Mouse (Mus musculus): Measurements from ENCODE around the gene Gng10. TPM values are rescaled to one million over a fixed set of nuclear protein-coding genes. Genes with fewer than 3 reads are reported as not detected.

Gng10 gene
- total RNA-seq (2023): 35.5 TPM

GRCm38 (mm10) chr4:59034918-59035785 lies at the start of gene Gng10:
Gng10 (plus strand) TSS chr4:59035088.

DNA sequence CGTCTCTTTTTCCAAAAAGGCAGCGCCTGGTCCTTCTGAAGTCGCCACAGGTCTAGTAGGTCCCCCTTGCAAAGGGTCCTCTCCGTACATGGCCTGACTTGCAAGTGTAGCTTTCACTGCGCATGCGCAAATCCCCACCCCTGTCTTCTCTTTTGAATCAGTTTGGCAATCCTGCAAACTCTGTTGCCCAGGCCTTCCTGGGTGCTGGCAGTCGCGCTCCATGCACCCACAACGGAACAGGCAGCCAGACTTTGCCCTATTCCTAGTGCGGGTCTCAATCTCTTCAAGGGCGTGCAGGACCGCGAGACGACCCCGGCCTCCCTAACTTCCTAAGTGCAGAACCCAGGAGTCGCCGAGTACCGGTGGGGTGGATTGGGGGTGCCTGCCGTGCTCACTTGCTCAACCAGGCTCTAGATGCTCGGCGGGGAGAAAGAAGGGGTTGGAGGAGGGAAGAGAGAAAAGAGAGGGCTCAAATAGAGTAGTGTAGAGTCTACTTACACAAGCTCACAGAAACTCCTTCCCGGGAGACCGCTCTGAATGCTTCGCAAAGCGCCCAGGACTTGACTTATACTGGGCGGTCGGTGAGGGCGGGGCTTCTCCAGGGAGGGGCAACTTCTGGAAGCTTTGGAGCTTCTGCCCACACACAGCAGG lies 48.2 kb upstream of the Gng10 start, which contains the start of gene Ptgr1:
TSS of gene Ptgr1 (minus strand) at position 580 of the 651 bp plus-strand sequence.

GRCm38 (mm10) chr4:58994762-58995161 lies 40.1 kb upstream of the Gng10 start, which contains the start of gene Dnajc25:
Dnajc25 (plus strand) TSS chr4:58995062.

DNA sequence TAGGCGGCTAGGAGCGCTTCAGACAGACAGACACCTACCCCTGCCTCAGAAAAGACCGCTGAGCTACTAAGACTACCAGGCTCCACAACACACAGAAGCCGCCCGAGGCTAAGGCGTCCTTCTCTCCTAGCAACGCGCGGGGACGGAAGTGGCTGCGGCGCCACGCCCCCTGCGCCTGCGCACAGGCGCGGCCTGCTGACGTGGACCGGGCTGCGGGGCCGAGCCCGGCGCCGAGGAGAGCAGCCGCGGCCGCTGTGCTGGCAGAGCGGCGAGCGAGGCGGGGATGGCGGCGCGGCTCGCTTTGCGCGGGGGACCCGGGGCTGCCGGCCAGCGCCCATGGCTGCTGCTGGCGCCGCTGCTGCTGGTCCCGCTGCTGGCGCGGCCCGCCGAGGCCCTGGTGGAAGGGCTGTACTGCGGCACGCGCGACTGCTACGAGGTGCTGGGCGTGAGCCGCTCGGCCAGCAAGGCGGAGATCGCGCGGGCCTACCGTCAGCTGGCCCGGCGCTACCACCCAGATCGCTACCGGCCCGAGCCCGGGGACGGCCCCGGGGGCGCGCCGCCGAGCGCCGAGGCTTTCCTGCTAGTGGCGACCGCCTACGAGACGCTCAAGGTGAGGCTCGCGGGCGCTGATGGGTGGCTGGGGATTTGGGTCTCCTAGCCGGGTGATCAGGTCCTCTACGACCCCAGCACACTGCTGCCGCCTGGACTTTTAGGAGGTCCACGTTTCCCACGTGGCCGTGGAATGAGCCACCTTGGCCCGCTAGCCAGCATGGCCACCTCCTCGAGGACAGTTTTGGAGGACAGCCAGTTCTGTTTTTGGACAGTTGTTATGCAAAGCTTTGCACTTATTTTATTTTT lies 31.7 kb upstream of the Gng10 start, which contains the start of gene Gm20503:
TSS of gene Gm20503 (plus strand) at position 263 of the 858 bp plus-strand sequence.

Other genes starting within 250 kb of the Gng10 start
- not detected for gene Olfr267, start 247.4 kb upstream of the Gng10 start, total RNA-seq (2023)
- gene Ecpas, start 122.3 kb upstream of the Gng10 start, total RNA-seq (2023): 82.3 TPM
- gene Zkscan16, start 91.5 kb upstream of the Gng10 start, total RNA-seq (2023): not detected
- 0.52 TPM for gene Ptgr1, start 48.0 kb upstream of the Gng10 start, total RNA-seq (2023)
- gene Dnajc25, start 40.0 kb upstream of the Gng10 start, total RNA-seq (2023): 10.0 TPM
- gene Gm20503, start 31.9 kb upstream of the Gng10 start, total RNA-seq (2023): not detected
- not detected for gene AI481877, start 103.9 kb downstream of the Gng10 start, total RNA-seq (2023)
- 194 TPM for gene Ugcg, start 154.2 kb downstream of the Gng10 start, total RNA-seq (2023)

Measured in CD8-positive naive resting alpha-beta T cell, adult 57 days (primary cell).